Mouse (Mus musculus) small intestine, adult 2 months (tissue): ENCODE measurements at regions not wholly inside any gene's neighbourhood (a gene's known extent, or its start where the extent isn't known, plus 50 kb on each side); places are given as distances from the start of the nearest gene placed in this dataset.

ENCODE experiments used
- H3K27ac ChIP-seq: fragments of 200-500 bp; 2 replicates; pipeline ENCODE4 v1.5.1; 2012; ENCODE audit warnings: low read depth, low read length, control low read depth, inconsistent platforms; ENCODE audit not compliant: insufficient read depth
- H3K27me3 ChIP-seq: fragments of 200-500 bp; 2 replicates; pipeline ENCODE4 v1.6.1; 2012; ENCODE audit warnings: mild to moderate bottlenecking, moderate library complexity, low read length, inconsistent platforms; ENCODE audit not compliant: control insufficient read depth, insufficient read depth
- H3K36me3 ChIP-seq: fragments of 200-500 bp; 2 replicates; pipeline ENCODE4 v1.6.1; 2012; ENCODE audit warnings: mild to moderate bottlenecking, low read length, control low read depth, inconsistent platforms; ENCODE audit not compliant: control insufficient read depth, insufficient read depth
- H3K4me1 ChIP-seq: fragments of 200-500 bp; 2 replicates; pipeline ENCODE4 v1.6.1; 2012; ENCODE audit warnings: low read length, inconsistent platforms, mixed read lengths; ENCODE audit not compliant: control insufficient read depth, insufficient read depth, insufficient read length
- H3K4me3 ChIP-seq: fragments of 200-500 bp; 2 replicates; pipeline ENCODE4 v1.5.1; 2012; ENCODE audit warnings: low read depth, mild to moderate bottlenecking, control low read depth, inconsistent platforms, low read length, moderate library complexity
- CTCF ChIP-seq: fragments of 200-500 bp; IDR thresholded peaks from 2 replicates; pipeline ENCODE4 v1.5.1; 2012; ENCODE audit warnings: low read depth, mild to moderate bottlenecking, control low read depth, inconsistent platforms, low read length, moderate library complexity, mixed read lengths; ENCODE audit not compliant: insufficient replicate concordance, insufficient read length; ENCODE audit errors: extremely low read depth
- POLR2A ChIP-seq: fragments of 200-500 bp; IDR thresholded peaks from 2 replicates; pipeline ENCODE4 v1.6.1; 2012; ENCODE audit warnings: low read depth, mild to moderate bottlenecking, control low read depth, inconsistent platforms, low read length, moderate library complexity
- WGBS: fragments of 180-500 bp; shearing (Covaris S2); methylation state at CpG from one replicate; pipeline ENCODE4 v1.1.7; 2018; 5-methylcytosine and 5-hydroxymethylcytosine counted together

DNA sequence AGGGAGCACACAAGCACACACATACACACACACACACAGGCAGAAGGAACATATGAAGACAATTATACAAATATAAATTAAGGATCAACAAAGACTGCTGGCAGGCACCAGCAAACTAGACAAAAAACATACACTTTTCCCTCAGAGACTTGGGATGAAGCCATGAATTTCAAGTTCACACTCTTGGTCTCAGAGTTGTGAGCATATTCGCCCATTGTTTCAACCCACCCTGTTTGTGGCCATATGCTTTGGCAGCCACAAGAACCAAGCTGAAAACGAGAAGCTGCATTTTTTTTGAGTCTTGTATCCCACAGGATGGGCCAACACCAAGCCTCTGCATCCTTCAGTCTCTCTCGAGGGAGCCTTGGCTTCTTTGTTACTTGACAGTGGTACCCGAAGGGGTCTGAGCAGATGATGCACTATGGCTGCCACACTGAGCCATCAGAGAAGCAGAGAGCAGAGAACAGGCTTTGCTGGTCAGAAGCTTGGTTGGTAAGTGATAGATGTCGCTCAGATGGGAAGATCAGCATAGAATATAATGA, 144.1 kb downstream of the Sem1 start:
- H3K4me1 ChIP-seq: peaks cover 7% of the 10 kb centered on the region; the same call in 1 of the 2 replicates
- 71% methylated on average over 5 of the region's 5 CpGs for WGBS
- no peaks in the 10 kb centered on the region for H3K36me3 ChIP-seq
- no peaks in the 10 kb centered on the region for H3K27me3 ChIP-seq
- H3K4me3 ChIP-seq: no peak overlapping the region
- no peak overlapping the region for H3K27ac ChIP-seq
- TF ChIP-seq POLR2A (no peak), CTCF (no peak)

DNA sequence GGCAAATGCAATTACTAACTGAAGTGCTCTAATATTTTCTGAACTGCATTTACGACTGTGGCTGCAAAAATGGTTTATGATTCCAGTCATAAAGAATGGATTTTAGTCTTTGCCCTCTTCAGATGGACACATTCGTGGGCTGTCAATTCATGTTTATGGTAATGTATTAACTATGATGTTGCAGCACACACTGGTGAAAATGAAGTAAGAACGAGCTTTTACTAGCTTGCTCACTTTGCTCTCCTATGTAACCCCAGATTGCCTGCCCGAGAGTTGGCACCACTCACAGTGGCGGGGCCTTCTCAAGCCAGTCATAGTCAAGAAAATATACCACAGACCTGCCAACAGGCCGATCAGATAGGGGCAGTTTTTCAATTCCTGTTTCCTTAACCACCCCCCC, 145.3 kb downstream of the Sem1 start:
- Histone ChIP-seq H3K27ac (0 out of 2 replicates have a peak overlapping the region, but pooled peaks have one; percentile 46), H3K36me3 (no peaks in the 10 kb centered on the region), H3K4me1 (peaks cover 7% of the 10 kb centered on the region; the same call in 1 of the 2 replicates), H3K27me3 (no peaks in the 10 kb centered on the region), H3K4me3 (no peak overlapping the region)
- WGBS: 30% methylated on average over 6 of the region's 6 CpGs
- no peak for TF ChIP-seq POLR2A
- TF ChIP-seq CTCF: no peak

DNA sequence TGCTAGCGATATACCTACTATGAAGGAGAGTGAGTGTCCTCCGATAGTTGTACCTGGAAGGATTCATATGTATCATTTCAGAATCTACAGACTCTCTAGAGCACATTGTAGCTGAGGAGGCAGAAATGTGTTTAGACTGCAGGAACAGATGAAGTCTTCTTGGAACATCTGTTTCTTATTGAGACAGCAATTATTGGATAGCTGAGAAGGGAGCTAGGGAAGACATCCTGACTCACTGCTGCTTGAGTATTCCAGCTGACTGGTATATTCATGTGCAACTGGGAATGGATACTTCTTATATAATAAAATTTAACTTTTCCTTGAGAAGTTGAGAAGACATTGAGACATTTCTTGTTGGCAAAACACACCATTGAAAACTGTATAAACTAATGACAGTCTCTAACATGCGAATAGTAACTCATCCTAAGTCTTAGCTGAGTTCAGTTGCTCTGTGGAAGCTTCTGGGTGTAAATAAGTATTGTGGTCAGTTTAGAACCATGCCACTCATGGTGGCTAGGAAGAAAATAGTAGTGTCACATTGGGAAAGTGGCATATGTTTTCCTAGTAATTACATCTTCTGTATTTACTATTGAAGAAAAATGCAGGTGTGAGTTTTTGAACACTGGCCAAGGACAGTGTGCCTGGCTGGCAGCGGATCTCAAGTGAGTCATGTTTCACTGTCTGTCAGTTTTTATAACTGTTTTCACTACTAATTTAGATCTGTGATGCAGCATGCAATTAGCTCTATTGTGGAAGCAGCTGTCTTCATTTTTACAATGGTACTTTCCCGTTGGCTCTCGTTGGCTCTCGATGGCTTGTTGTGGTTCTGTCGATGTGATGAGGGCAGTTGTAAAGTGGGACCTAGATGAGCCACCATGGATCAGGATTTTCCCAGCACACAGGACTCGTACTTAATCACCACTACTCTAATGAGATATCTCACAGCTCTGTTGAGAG, 163.5 kb downstream of the Sem1 start:
- Histone ChIP-seq H3K27me3 (no peaks in the 10 kb centered on the region), H3K27ac (no peak overlapping the region), H3K4me3 (no peak overlapping the region), H3K36me3 (no peaks in the 10 kb centered on the region), H3K4me1 (no peaks in the 10 kb centered on the region)
- no peak for TF ChIP-seq CTCF
- no peak for TF ChIP-seq POLR2A
- WGBS: 66% methylated on average over 9 of the region's 9 CpGs

DNA sequence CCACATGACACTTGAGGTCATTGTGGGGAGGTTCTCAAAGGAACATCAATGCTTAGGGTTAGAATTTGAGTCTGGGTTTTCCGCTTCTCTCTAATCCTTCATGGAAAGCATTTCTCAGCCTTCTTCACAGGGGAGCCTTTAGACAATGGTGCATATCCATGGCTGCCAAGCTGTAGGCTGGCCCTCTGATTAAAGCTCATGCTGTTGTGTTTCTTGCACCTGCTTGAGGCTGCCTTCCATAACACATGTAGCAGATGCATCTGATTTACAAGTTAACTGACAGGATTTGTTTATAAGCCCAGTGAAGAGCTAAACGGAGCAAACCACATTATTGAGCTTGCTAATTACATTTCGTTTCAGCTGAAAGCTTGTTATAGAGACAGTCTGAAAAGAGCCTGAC, 180.5 kb downstream of the Sem1 start:
- H3K4me1 ChIP-seq: no peaks in the 10 kb centered on the region
- 70% methylated on average over 3 of the region's 3 CpGs for WGBS
- H3K27ac ChIP-seq: no peak overlapping the region
- H3K27me3 ChIP-seq: no peaks in the 10 kb centered on the region
- H3K4me3 ChIP-seq: no peak overlapping the region
- H3K36me3 ChIP-seq: no peaks in the 10 kb centered on the region
- TF ChIP-seq POLR2A: no peak
- no peak for TF ChIP-seq CTCF

DNA sequence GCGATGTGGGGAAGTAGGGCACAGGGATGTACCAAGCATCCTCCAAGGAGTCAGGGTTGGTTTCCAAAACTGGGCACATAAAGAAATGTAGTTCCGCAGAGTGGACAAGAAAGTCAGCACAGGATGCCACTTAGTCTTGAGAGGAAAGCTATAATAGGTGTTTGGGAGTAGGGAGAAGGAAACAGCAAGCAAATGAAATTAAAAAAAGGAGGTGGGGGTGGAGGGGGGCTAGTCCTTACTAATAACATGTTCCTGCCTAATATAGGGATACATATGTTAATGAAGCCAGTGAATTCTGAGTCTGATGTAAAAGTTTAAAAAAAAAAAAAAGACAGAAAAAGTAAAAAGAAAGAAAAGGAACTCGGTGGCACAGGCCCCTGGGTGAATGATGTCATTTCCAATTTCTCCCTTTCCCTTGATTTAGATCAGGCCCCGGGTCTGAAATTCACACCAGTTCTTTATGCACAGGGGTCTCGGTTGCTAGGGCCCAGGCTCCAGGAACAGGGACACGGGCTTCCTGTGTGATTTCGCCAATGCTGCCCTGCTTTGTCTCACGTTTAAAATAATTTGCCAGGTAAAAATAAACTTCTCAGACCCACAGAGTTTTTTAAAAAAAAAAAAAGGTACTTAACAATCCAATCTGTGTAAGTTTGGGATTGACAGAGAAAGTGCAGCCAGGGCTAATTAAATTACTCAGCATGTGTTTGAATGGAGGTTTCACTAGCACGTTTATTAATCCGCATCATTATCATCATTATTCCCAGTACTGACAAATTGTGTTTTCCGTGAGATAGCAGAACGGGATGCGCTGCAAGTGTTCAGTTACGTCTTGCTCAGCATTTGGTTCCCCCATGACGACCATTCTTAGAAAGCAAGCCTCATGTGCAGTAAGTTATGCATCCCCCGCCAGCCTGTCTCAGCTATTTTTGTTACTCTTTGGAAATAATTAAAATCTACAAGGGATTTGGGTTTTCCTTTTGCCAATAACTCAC, 172.8 kb upstream of the Slc25a13 start:
- no peak for TF ChIP-seq CTCF
- no peak for TF ChIP-seq POLR2A
- Histone ChIP-seq H3K4me1 (no peaks in the 10 kb centered on the region), H3K36me3 (no peaks in the 10 kb centered on the region), H3K27ac (no peak overlapping the region), H3K27me3 (no peaks in the 10 kb centered on the region), H3K4me3 (no peak overlapping the region)
- 79% methylated on average over 16 of the region's 16 CpGs for WGBS

DNA sequence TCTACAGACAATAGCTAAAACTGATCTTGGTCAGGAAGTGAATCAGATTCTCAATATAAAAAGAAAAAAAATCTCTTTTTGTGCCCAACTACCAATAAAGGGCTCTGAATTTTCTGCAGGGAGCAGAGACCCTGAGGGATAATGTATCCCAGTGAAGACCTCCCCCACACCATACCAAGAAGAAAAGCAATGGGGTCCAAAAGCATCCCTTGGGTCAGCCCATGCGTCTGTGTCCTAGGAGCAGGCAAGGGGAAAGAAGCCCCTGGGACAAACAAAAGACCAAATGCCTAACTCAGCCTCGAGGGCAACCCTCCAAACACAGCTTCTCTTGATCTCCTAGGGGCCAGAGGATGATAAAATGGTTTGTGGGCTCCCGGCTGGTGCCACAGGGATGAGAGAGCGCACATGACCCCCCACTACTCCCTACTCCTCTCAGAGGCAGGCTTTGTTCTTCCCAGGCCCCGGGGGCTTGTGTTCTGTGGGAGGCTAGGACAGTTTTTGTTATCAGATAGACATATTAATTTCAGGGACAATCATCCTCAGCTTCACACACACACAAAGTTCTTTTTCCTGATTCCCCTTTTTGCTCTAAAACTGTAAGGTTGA, 172.0 kb upstream of the Slc25a13 start:
- Histone ChIP-seq H3K27ac (no peak overlapping the region), H3K36me3 (no peaks in the 10 kb centered on the region), H3K4me3 (no peak overlapping the region), H3K4me1 (no peaks in the 10 kb centered on the region), H3K27me3 (no peaks in the 10 kb centered on the region)
- no peak for TF ChIP-seq CTCF
- no peak for TF ChIP-seq POLR2A
- WGBS: 59% methylated on average over 5 of the region's 5 CpGs
